Mouse (Mus musculus) CD4-positive, CD25-positive, alpha-beta regulatory T cell, adult 4 months (primary cell): Measurements from ENCODE around the gene Iqce. TPM values are rescaled to one million over a fixed set of nuclear protein-coding genes. Genes with fewer than 3 reads are reported as not detected.
"Not testable (repeated sequence)": the region's sequence is repeated elsewhere in the genome, so short reads cannot be mapped to it uniquely, and the experiment has no call there.

ENCODE experiments used
- ATAC-seq: one replicate; pipeline ENCODE4 v1.8.0; 2017
- polyA plus RNA-seq, 2 experiments: library from polyadenylated mRNA; unstranded; fragments of 100-300 nt; shearing (Covaris generic); gene quantifications; one replicate each; pipeline ENCODE4 v1.2.1; 2017

The Iqce gene
- polyA plus RNA-seq, 2 experiments from 2014 or later: 22.2 to 34.3 TPM

DNA sequence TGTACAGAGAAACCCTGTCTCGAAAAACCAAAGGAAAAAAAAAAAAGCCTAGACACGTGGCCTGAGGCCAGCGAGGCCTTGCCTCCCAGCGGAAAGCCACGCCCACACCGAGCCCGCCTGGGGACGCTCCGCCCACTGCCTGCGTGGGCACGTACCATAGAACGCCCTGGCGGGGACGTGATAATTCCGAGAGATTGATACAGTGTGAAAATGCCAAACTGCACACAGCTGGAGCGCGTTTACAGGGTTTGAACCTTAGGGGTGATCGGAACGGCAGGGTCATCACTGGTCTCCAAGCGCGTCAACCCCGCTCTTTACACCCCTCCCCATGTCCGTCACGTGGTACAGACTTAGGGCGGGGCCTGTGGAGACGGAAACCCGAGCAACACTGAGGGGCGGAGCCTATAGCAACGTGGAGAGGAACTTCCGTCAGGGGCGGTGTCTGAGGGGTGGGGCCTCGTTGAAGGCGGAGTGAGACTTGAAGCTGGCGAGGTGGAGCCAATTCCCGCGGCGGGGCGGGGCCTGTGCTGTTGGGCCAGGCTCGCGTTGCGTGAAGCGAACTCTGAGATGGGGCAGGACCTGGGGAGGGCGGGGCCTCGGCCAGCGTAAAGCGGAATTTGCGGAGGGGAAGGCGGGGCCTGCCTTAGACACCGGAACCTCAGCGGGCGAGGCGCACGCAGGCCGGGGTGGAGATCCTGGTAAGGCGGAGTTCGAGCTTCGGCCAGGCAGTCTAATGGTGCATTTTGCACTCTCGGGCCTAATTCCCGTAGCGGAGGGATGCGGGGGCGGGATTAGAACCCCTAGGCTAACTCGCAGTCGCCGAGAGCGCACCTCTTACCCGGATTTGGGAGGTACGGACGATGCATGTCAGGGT, 2.4 kb upstream of the Iqce start, which contains the start of gene Brat1:
Gene Brat1 (plus strand): TSS at position 634 of the 874 bp plus-strand sequence.
- peak; percentile 88 for ATAC-seq

DNA sequence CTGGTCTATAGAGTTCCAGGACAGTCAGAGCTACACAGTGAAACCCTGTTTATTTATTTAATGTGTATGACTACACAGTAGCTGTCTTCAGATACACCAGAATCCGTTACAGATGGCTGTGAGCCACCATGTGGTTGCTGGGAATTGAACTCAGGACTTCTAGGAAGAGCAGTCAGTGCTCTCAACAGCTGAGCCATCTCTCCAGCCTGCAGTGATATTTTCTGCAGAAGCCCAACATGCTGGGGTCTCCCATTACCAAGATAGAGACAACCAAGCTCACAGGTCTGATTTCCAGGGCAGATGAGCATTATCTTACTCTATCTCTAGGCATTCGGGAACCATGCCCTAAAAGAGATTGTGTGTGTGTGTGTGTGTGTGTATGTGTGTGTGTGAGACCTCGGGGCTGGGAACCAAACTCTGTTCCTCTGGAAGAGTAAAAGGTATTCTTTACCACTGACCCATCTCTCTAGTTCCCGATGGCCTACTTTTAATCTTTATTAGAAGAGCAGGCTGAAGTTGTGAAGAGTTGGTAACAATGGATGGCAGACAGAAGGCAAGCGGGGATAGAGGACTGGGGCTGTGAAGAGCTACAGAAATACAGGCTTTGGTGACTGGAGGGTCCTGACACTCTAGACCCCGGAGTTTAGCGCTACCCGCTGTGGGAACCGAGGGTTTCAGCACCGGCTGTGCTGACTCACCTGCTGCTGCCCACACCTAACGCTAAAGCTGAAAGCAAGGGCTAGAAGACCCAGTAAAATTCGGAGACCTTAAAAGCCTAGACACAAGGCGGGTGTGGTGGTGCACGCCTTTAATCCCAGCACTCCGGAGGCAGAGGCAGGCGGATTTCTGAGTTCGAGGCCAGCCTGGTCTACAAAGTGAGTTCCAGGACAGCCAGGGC, 1.6 kb upstream of the Iqce start:
- ATAC-seq: no peak

GRCm38 (mm10) chr5:140702618-140703175, 519 bp upstream of the Iqce start:
- ATAC-seq: no peak

GRCm38 (mm10) chr5:140701661-140702060, 517 bp downstream of the Iqce start:
- peak; percentile 0 for ATAC-seq

- no peak for ATAC-seq
These were observed 2.4 kb downstream of the Iqce start for GRCm38 (mm10) chr5:140699776-140700175.

- ATAC-seq: no peak
These were observed 6.2 kb downstream of the Iqce start for GRCm38 (mm10) chr5:140695987-140696386.

GRCm38 (mm10) chr5:140688434-140688833, 13.7 kb downstream of the Iqce start:
- ATAC-seq: no peak

GRCm38 (mm10) chr5:140684343-140685148, 17.6 kb downstream of the Iqce start:
- no peak for ATAC-seq

GRCm38 (mm10) chr5:140682113-140682512, 20.1 kb downstream of the Iqce start:
- ATAC-seq: no peak

- ATAC-seq: no peak
These were observed 21.2 kb downstream of the Iqce start for GRCm38 (mm10) chr5:140680950-140681349.

DNA sequence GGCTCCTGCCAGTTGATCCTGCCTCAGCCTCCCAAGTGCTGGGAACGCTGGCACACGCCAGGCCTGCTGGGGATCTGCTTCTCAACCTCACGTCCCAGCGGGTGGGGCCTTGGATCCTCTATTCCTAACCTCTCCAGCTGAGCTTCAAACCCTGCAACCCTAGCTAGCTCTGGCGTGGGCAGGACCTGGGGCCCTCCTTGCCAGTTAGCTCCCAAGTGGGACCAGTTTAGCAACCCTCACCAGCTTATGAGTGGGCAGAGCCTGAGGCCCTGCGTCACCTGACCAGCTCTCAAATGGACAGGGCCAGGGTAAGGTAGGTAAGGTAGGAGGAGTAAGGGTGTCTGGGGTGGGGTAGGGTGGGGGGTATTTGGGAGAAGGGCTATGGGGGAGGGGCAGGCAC, 22.1 kb downstream of the Iqce start:
- ATAC-seq: no peak

DNA sequence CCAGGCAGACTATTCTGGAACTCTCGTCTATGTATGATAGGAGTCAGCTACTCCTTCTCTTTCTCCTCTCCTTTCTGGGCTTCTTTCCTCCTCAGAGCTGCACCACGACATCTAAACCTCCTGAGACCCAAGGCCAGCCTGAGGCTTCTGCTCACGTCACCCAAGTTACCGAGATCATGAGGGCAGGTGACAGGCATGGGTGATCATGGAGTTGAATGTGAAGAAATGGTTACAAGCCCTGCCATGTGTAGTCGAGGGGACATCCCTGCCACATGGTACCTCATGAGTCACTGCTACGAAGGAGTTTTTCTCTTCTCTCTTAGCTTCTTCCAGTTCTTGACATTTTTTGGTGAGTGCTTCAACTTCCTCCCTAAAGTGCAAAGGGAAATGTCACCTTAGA, 25.0 kb downstream of the Iqce start:
- no peak for ATAC-seq

DNA sequence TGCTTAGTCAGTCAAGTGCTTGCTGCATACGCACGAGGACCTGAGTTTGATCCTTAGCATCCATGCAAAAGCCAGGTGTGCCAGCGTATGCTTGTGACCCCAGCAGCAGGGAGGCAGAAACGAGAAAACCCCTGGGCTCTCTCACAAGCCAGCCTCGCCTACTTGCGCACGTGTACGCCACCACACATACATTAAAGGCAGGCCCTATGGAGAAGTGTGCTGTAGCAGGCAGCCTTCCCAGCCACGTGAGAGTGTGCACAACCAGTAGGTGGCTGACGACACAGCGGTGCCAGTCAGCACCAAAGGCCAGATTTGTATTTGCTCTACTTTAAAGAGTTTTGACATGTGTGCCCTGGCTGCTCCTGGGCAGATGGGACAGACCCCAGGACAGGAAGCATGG, 26.5 kb downstream of the Iqce start:
- ATAC-seq: no peak

GRCm38 (mm10) chr5:140675079-140675478, 27.1 kb downstream of the Iqce start:
- ATAC-seq: no peak

DNA sequence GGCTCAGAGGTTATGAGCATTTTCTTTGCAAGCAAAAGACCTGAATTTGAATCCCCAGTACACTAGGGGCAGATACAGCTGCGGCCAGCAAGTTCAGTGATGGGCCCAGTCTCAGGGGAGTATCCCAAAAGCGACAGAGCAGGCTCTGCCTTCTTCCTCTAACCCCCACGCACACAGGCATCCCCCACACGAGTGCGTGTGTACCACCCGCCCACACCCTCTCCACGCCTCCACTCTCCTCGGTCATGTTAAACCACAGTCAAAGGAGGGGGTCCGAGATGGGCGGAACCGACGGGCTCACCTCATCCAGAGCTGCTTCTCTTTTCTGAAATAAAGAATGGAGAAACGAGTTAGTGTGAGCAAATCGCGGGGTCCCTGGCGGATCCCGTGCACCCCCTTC, 28.1 kb downstream of the Iqce start:
- no peak for ATAC-seq

- not testable (repeated sequence) for ATAC-seq
These were observed 29.6 kb downstream of the Iqce start for GRCm38 (mm10) chr5:140672603-140673002.

GRCm38 (mm10) chr5:140672115-140672514, 30.1 kb downstream of the Iqce start:
- no peak for ATAC-seq

DNA sequence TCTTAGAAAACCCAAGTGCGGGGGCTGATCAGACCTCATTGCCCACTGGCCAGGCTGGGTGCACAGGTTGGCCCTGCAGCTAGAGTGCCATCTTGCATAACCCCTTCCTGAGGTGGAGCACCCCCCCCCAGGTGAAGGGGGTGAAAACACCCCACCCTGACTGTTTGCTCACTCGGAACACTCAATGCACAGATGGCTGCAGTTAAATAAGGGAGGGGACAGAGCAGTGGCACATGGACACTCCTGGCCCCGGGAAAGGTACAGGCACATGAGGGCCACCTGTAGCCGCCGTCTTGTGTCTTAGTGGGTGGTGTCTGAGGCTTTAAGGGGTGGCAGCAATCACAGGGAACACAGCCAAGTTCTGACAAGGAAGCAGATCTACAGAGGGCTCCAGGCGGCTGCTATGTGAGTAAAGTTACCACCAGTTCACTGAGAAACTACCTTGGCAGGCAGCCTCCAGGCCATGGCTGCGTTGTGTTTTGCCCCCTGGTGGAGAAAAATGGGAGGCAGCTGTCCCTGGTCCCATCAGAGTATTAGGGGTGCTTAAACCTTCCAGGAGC, 38.5 kb downstream of the Iqce start:
- ATAC-seq: peak; percentile 74

DNA sequence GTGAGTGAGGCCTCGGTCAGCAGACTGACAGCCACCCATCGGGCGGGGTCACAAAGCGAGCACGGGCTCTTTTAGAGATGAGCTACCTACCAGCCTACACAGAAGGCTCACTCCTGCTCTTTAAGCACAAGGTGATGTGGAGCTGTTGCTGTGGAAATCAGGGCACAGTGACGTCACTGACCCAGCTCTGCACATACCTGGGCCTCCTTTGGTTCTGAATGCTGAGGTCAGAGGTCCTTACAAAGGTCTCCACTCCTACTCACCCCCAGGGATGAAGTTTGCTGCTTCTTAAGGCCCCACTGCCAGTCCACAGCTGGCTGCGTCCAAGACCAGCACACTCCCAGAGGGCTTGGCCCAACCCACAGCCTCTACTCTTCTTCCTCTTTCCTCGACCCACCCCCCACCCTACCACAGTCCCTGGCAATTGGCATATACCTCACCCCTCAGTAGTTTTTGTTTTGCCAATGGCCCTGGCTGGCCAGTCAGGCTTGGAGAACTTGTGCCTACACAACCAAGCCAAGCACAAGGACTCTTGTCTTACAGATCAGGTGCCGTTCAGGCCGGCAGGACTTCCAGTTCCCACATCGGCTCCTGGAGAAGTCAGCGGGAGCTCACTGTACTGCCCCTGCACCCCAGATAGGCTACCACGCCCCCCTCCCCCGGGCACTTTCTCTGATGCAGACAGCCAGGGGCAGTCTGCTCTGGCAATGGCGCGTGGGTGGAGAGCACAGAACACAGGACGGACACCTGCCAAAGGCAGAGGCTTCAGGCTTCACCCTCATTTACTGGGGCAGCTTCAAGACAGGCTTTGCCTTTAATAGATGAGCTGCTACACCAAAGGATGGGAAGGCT, 39.2 kb downstream of the Iqce start:
- no peak for ATAC-seq

DNA sequence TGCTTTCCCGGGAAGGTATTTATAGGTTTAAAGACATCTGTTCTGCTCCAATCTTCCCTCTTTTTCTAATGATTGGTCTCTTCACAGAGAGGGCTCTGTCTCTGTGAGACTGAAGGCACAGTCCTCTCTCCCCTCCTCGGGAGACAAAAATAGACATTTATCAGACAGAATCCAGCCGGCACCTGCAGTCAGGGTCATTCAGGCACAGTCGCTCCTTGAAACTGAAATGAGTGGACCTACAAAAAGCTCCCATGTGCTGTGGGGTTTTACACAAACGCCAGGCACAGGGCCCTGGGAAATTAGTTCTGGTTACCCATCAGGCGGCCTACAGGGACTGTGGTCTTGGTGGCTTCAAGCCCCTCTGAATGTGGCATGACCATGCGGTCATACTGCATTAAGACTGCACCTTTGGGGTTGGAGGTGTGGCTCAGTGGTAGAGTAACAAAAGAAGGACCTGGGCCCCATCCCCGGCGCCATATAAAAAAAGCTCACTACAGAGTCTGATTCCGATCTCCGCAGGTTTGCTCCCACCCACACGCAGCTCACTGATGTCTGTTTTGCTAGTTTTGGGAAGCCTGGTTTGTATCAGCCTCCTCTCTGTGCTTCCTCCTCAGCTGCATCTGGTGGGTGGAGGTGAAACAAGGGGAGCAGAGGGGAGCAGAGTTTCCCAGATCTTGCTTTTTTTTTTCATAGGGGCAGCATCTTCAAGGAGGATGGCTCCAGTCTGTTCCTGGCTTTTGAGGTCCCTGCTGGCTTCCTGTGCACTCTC, 40.1 kb downstream of the Iqce start:
- ATAC-seq: no peak
